Mouse (Mus musculus) liver, embryonic 14.5 days (tissue): ENCODE measurements around the gene B130006D01Rik.

Experiments
- CTCF ChIP-seq: IDR thresholded peaks from 2 replicates; pipeline ENCODE4 v1.5.1; 2016; ENCODE audit warnings: antibody characterized with exemption, low read depth, control low read depth
- EP300 ChIP-seq: IDR thresholded peaks from 2 replicates; pipeline ENCODE4 v1.6.1; 2016; ENCODE audit warnings: antibody characterized with exemption, low read depth

DNA sequence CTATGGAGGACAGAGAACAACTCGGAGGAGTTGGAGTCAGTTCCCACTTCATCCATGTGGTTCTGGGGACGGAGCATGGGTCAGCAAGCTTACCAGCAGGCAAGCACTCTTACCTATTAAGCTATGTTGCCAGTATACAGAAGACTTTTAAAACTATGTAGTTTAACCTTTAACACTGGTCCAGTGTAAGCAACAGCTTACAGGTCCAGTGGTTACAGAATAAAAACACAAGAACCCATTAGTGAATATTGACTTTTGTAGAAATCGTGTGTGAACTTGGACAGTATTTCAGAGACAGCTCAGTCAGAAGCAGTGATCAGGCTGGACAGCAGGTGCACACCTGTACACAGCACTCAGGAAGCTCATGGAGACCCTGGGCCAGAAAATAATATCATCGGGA, 1.1 kb downstream of the B130006D01Rik start:
- no peak for TF ChIP-seq CTCF
- TF ChIP-seq EP300, result no peak
